Mouse (Mus musculus) urinary bladder, adult 18-20 months (tissue): ENCODE data around the gene Pogz.
"Not testable (repeated sequence)": the region's sequence is repeated elsewhere in the genome, so short reads cannot be mapped to it uniquely, and the experiment has no call there.

Source experiments
- DNase-seq, 2 experiments: peaks; one replicate each; pipeline ENCODE4 v3.0.0; 2022; ENCODE audit warnings: low spot score in 2 of 2, mixed read lengths in 2 of 2

Pogz gene

GRCm38 (mm10) chr3:94832701-94833100 is 4.7 kb upstream of the Pogz start:
- no peak for DNase-seq

- DNase-seq = no peak
Observed at GRCm38 (mm10) chr3:94833358-94833757, 4.0 kb upstream of the Pogz start.

GRCm38 (mm10) chr3:94835396-94835795 is 2.0 kb upstream of the Pogz start:
- no peak for DNase-seq

- peak; percentile 50 to 68 for DNase-seq
Observed at GRCm38 (mm10) chr3:94837959-94838496, 661 bp downstream of the Pogz start.

- DNase-seq = no peak
Observed at GRCm38 (mm10) chr3:94838631-94839030, 1.3 kb downstream of the Pogz start.

- DNase-seq = no peak
Observed at GRCm38 (mm10) chr3:94839101-94839500, 1.7 kb downstream of the Pogz start.

GRCm38 (mm10) chr3:94847382-94847781 is 10.0 kb downstream of the Pogz start:
- DNase-seq = no peak

- DNase-seq = peak in 1 of 2 experiments; percentile 53
Observed at GRCm38 (mm10) chr3:94849338-94849737, 12.0 kb downstream of the Pogz start.

- DNase-seq = no peak
Observed at GRCm38 (mm10) chr3:94851731-94852130, 14.4 kb downstream of the Pogz start.

GRCm38 (mm10) chr3:94852215-94852614 is 14.8 kb downstream of the Pogz start:
- DNase-seq = no peak

GRCm38 (mm10) chr3:94859471-94859870 is 22.1 kb downstream of the Pogz start:
- no peak for DNase-seq

- DNase-seq = no peak
Observed at GRCm38 (mm10) chr3:94869011-94869410, 31.6 kb downstream of the Pogz start.

GRCm38 (mm10) chr3:94878618-94879017 is 41.3 kb downstream of the Pogz start:
- DNase-seq = no peak

- DNase-seq = no peak
Observed at GRCm38 (mm10) chr3:94881840-94882239, 44.5 kb downstream of the Pogz start.

- no peak for DNase-seq
Observed at GRCm38 (mm10) chr3:94882579-94882978, 45.2 kb downstream of the Pogz start.

- peak; percentile 70 to 84 for DNase-seq
Observed at GRCm38 (mm10) chr3:94886316-94887224, 49.2 kb downstream of the Pogz start, which contains the start of gene Psmb4. TSS of gene Psmb4 (minus strand) at chr3:94886961.

GRCm38 (mm10) chr3:94888595-94888994 is 51.2 kb downstream of the Pogz start:
- DNase-seq = peak in 1 of 2 experiments; percentile 14

GRCm38 (mm10) chr3:94894076-94894475 is 56.7 kb downstream of the Pogz start:
- DNase-seq = no peak

- peak; percentile 40 to 44 for DNase-seq
Observed at GRCm38 (mm10) chr3:94902747-94903146, 65.4 kb downstream of the Pogz start.

- DNase-seq = not testable (repeated sequence)
Observed at GRCm38 (mm10) chr3:94904759-94905158, 67.4 kb downstream of the Pogz start.

GRCm38 (mm10) chr3:94906482-94906881 is 69.1 kb downstream of the Pogz start:
- DNase-seq = no peak

- no peak for DNase-seq
Observed at GRCm38 (mm10) chr3:94911050-94911693, 73.8 kb downstream of the Pogz start.

GRCm38 (mm10) chr3:94913801-94914200 is 76.4 kb downstream of the Pogz start:
- DNase-seq = no peak
